Mouse (Mus musculus): ENCODE measurements around the gene Ffar3.

Gene Ffar3

GRCm38 (mm10) chr7:30856078-30856477 lies at the start of gene Ffar3:
Gene Ffar3, minus strand, starts transcription at chr7:30856178.
- in situ Hi-C loops (cut with MboI; ENCODE audit: unreplicated experiment in 2 of 2) = no loop called here

GRCm38 (mm10) chr7:30904042-30904441 lies 48.1 kb upstream of the Ffar3 start:
- in situ Hi-C loops (cut with MboI; ENCODE audit: unreplicated experiment in 2 of 2) = loop anchor here in 1 of 2 experiments (5.0 kb wide), 1 partner anchor 42 kb away; the partner anchor contains the start of gene Ffar1

GRCm38 (mm10) chr7:30895217-30895616 lies 39.2 kb upstream of the Ffar3 start:
- in situ Hi-C loops (cut with MboI; ENCODE audit: unreplicated experiment in 2 of 2) = loop anchor here in 1 of 2 experiments (5.0 kb wide), 1 partner anchor 33 kb away; the partner anchor contains the start of gene Ffar1

DNA sequence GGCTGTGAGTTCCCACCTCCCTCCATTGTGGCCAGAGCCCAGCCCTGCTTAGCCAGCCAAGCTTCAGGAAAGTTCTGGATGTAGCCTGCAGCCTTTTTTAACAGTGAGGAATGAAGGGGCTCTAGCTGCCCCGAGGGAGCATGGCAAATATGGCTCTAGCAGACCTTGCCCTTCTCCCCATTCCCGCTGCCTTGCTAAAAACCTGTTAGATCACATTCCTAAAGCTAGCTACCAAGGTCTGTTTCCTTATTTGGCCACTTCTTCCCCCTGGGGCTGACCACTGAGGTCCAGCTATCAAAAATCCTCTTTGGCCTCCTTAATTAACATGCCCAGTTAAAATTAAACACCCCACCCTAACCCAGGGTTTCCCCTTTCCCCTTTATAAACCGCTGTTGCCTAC lies 36.5 kb upstream of the Ffar3 start:
- in situ Hi-C loops (cut with MboI; ENCODE audit: unreplicated experiment in 2 of 2) = loop anchor here in 1 of 2 experiments (5.0 kb wide), 1 partner anchor 80 kb away; no protein-coding TSS in a partner anchor

DNA sequence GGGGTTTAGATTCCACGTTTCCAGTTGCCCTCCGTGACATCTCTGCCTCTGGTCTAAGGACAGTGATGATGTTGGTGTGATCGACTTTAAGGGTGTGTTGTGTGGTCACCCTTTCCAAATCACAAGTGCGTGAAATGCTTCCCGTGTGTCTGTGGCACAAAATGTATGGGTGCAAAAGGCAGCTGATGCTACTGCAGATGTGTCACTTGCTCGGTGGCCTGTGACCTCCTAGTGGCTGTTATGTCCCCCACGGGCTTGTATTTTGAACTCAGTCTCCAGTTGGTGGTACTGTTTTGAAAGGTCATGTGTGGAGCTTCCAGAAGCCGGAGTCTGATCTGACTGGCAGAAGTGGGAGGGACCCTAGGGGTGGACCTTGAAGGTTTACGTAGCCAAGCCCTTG lies 35.8 kb upstream of the Ffar3 start:
- in situ Hi-C loops (cut with MboI; ENCODE audit: unreplicated experiment in 2 of 2) = loop anchor here in 1 of 2 experiments (5.0 kb wide), 1 partner anchor 79 kb away; no protein-coding TSS in a partner anchor

GRCm38 (mm10) chr7:30890681-30891080 lies 34.7 kb upstream of the Ffar3 start:
- in situ Hi-C loops (cut with MboI; ENCODE audit: unreplicated experiment in 2 of 2) = loop anchor here in 1 of 2 experiments (5.0 kb wide), 1 partner anchor 78 kb away; no protein-coding TSS in a partner anchor

- in situ Hi-C loops (cut with MboI; ENCODE audit: unreplicated experiment in 2 of 2) = no loop called here
These were observed 32.8 kb upstream of the Ffar3 start for GRCm38 (mm10) chr7:30888786-30889185.

DNA sequence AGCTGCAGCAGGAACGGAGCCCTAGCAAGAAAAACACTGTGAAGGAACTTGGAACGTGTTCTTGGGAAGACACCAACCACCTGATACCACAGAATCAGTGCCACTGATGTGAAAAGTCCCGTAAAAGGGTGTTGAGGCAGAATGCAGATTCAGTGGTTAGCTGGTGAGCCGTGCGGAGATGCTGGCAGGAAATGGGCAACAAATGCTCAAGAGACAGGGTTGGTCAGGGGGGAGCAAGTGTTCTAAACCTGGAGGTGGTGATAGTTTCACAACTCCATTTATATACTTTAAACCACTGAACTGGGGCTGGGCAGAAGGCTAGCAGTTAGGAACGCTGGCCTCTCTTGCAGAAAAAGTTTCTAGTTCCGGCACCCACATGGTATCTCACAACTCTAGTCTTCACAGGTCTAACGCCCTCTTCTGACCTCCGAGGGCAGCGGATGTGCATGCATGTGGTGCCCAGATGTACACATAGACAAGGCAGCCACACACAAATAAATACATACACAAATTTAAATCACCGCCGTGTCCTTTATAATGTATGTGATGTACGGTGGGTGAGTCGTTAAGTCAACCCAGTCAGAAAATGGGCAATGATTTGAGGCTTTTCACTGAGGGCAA lies 31.7 kb upstream of the Ffar3 start:
- in situ Hi-C loops (cut with MboI; ENCODE audit: unreplicated experiment in 2 of 2) = no loop called here

- in situ Hi-C loops (cut with MboI; ENCODE audit: unreplicated experiment in 2 of 2) = no loop called here
These were observed 30.9 kb upstream of the Ffar3 start for GRCm38 (mm10) chr7:30886852-30887251.

- in situ Hi-C loops (cut with MboI; ENCODE audit: unreplicated experiment in 2 of 2) = no loop called here
These were observed 28.1 kb upstream of the Ffar3 start for GRCm38 (mm10) chr7:30884047-30884446.

DNA sequence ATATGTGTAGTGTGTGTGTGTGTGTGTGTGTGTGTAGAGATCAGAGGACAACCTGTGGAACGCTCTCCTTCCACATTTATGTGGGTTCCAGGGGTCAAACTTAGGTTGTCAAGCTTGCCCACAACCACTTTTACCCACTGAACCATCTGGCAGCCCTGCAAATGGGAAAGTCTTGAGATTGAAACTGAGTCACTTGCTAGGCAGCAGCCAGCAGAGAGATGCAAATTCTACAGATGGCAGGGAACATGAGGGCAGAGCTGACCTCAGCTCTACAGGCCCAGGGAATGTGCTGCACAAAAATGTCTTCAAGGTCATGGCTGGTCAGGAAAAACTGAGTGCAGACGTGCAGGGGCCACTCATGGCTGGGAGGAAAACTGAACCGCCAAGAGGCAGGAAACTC lies 25.4 kb upstream of the Ffar3 start:
- in situ Hi-C loops (cut with MboI; ENCODE audit: unreplicated experiment in 2 of 2) = no loop called here

GRCm38 (mm10) chr7:30880176-30880575 lies 24.2 kb upstream of the Ffar3 start, which contains the start of gene Cd22:
Gene Cd22, minus strand, starts transcription at chr7:30880342.
- in situ Hi-C loops (cut with MboI; ENCODE audit: unreplicated experiment in 2 of 2) = no loop called here

DNA sequence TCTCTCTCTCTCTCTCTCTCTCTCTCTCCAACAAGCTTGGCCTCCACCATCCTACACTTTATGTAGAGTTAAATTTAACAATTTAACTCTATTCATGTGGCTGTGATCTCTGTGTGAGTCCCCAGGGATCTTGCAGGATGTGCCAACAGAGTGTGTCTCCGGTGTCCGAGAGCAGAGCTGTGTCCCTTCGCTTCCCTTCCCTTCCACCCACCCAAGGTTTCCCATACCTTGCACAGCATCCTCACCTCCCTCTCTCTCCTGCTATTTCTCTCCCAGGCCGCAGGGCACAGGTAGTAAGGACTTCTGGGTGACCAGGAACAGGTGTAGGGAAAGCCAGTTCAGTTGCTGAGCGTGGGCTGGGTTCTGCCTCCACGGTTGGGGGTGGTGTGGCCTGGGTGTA lies 23.0 kb upstream of the Ffar3 start:
- in situ Hi-C loops (cut with MboI; ENCODE audit: unreplicated experiment in 2 of 2) = no loop called here

DNA sequence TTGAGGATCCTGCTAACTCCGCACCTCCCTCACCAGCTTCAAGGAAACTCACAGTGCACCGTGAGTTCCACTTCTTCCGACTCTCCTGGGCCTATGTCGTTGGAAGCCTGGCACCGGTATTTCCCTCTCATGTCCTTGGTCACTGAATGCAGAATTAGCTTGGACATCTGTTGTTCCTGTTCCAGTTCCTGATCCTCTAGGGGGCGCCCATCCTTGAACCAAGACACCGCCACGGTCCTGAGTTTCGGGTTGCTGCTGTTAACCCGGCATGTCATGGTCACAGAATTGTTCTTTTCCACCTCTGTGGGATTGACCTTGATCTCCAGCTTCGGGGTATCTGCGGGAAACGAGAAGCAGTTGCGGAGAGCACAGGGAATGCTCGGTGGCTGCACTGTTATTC lies 17.1 kb upstream of the Ffar3 start:
- in situ Hi-C loops (cut with MboI; ENCODE audit: unreplicated experiment in 2 of 2) = no loop called here

DNA sequence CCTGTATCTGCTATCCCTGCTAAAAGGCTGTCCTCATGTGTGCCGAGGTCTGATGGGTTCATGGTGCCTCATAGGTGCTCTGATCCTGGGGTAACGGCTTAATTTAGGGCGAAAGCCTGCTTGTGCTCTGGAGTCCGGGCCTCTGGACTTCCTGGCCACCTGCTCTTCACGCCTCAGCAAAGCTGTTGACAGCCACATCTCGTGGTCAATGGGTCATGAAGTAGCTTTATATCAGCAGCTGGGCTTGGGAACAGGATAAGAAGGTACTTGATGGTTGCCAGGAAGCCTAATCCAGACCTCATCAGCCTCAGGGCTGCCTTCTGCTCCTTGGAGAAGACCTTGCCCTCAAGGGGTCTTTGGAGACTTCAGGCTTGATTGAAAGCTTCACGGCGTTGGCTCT lies 7.4 kb upstream of the Ffar3 start:
- in situ Hi-C loops (cut with MboI; ENCODE audit: unreplicated experiment in 2 of 2) = loop anchor here (5.0 kb wide), 2 partner anchors 34 to 39 kb away; no protein-coding TSS in a partner anchor

- in situ Hi-C loops (cut with MboI; ENCODE audit: unreplicated experiment in 2 of 2) = loop anchor here (5.0 kb wide), 2 partner anchors 36 to 41 kb away; no protein-coding TSS in a partner anchor
These were observed 5.5 kb upstream of the Ffar3 start, which contains the start of gene Ffar1 for GRCm38 (mm10) chr7:30861464-30861863. Gene Ffar1, minus strand, starts transcription at chr7:30861564.

- in situ Hi-C loops (cut with MboI; ENCODE audit: unreplicated experiment in 2 of 2) = loop anchor here (5.0 kb wide), 2 partner anchors 37 to 42 kb away; no protein-coding TSS in a partner anchor
These were observed 3.8 kb upstream of the Ffar3 start for GRCm38 (mm10) chr7:30859635-30860402.

DNA sequence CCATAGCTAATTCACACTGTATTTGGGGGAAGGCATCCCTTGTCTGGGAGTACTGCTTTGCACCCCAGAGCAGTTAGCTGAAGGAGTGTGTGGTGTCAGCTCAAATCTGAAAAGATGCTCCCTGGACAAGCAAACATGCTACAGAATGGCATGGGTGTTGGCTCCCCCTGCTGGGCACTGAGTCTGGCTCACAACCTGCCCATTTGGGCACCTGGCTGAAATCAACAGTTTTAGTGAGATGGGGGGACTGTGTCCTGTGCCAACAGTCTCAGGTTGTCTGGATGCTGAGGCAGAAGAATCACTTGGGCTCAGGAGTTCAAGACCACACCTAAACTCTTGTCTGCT lies 3.3 kb upstream of the Ffar3 start:
- in situ Hi-C loops (cut with MboI; ENCODE audit: unreplicated experiment in 2 of 2) = no loop called here

DNA sequence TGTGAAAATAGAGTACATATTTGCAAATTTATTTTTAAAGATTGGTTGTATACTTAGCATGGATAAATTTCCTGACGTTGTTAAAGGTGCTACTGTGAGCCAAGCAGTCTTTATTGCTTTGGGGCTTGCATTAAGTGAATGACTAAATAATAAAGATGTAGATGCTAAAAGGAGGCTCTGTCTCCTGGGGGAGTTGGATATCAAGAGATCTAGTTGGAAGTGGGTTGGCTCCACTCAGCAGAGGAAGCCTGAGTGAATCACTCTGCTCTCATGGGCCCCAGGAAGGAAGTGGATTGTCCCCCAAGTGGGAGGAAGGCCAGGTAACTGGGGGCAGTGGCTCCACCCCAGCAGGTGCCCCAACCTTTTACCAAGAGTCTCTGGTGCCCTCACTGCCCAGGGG lies 1.8 kb upstream of the Ffar3 start:
- in situ Hi-C loops (cut with MboI; ENCODE audit: unreplicated experiment in 2 of 2) = no loop called here

DNA sequence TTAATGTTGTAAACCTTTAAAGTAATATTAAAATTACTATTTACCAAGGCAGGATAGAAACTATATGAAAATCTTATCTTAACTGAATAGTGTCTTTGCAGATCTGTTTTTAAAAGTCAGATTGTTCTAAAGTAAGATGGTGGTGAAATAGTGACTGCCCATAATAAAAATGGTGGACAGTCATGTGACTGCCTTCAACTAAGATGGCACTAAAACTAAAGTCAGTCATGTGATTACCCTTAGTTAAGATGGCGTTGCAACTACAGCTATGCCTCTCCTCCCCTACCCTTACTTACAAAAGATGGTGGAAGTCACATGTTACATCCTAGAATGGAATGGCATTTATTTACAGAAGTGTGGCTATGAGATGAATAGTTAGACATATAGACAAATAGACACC lies 4.6 kb downstream of the Ffar3 start:
- in situ Hi-C loops (cut with MboI; ENCODE audit: unreplicated experiment in 2 of 2) = loop anchor here (5.0 kb wide), 1 partner anchor 34 kb away; no protein-coding TSS in a partner anchor

DNA sequence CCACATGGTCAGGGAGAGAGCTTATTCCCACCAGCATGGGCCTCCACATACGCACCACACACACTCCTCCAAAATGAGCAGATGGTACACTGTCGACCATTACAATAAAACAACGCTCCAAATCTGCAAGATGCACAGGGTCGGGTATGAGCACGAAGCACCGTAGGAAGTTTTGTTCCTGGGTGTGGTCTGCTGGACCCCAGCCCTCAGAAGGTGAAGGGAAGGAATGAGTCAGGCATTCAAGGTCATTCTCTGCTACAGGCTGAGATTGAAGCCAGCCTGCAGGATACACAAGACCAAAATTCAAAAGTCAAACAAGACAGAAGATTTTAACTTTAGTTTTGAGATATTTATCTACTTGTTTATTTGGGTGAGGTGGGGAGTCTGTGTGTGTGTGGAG lies 8.0 kb downstream of the Ffar3 start:
- in situ Hi-C loops (cut with MboI; ENCODE audit: unreplicated experiment in 2 of 2) = no loop called here
